Mouse (Mus musculus) liver, embryonic 14.5 days (tissue): ENCODE data around the gene Patz1. TPM values are rescaled to one million over a fixed set of nuclear protein-coding genes. Genes with fewer than 3 reads are reported as not detected.

Source experiments
- ATAC-seq: fragments of 200-750 bp; cut with Nextera tagmentation; 2 replicates; pipeline ENCODE4 v1.8.0; 2017; ENCODE audit warnings: moderate number of reproducible peaks, mild to moderate bottlenecking, moderate library complexity; ENCODE audit not compliant: insufficient read depth
- DNase-seq, 3 experiments: peaks; one replicate each; pipeline ENCODE4 v3.0.0-alpha.2; 2012 to 2013; ENCODE audit warnings: low read depth in 3 of 3, low spot score in 3 of 3
- H3K27ac ChIP-seq: fragments of 300-500 bp; sonication (generic); 2 replicates; pipeline ENCODE4 v1.5.1; 2014; ENCODE audit warnings: moderate library complexity, mild to moderate bottlenecking, control low read depth, inconsistent platforms
- H3K27me3 ChIP-seq: fragments of 300-500 bp; sonication (generic); 2 replicates; pipeline ENCODE4 v1.6.1; 2014; ENCODE audit warnings: mild to moderate bottlenecking, low read length, moderate library complexity; ENCODE audit not compliant: control insufficient read depth, insufficient read depth
- H3K36me3 ChIP-seq: fragments of 300-500 bp; sonication (generic); replicated peaks from 2 replicates; pipeline ENCODE4 v1.6.1; 2014; ENCODE audit warnings: low read depth; ENCODE audit not compliant: control insufficient read depth, insufficient read depth
- H3K4me1 ChIP-seq, 2 experiments: fragments of 200-500 bp in 1 of 2; fragments of 300-500 bp in 1 of 2; sonication (generic) in 1 of 2; replicated peaks; 2 replicates each; pipeline ENCODE4 v1.6.1; 2012 to 2014; ENCODE audit warnings: antibody characterized with exemption in 1 of 2, inconsistent platforms in 1 of 2, low read length in 1 of 2; ENCODE audit not compliant: control insufficient read depth in 2 of 2, insufficient read depth in 2 of 2
- H3K4me2 ChIP-seq: fragments of 300-500 bp; sonication (generic); 2 replicates; pipeline ENCODE4 v1.6.1; 2014; ENCODE audit warnings: low read depth, mild to moderate bottlenecking, control low read depth, moderate library complexity
- H3K4me3 ChIP-seq, 2 experiments: fragments of 200-500 bp in 1 of 2; fragments of 300-500 bp in 1 of 2; sonication (generic) in 1 of 2; 2 replicates each; pipeline ENCODE4 v1.5.1; 2012 to 2014; ENCODE audit warnings: low read depth in 2 of 2, low read length in 2 of 2, mild to moderate bottlenecking in 2 of 2, control low read depth in 1 of 2, inconsistent platforms in 1 of 2, moderate library complexity in 1 of 2; ENCODE audit not compliant: insufficient read depth in 1 of 2
- H3K9ac ChIP-seq: fragments of 300-500 bp; sonication (generic); replicated peaks from 2 replicates; pipeline ENCODE4 v1.6.1; 2014; ENCODE audit warnings: mild to moderate bottlenecking, control low read depth, moderate library complexity
- H3K9me3 ChIP-seq: fragments of 300-500 bp; sonication (generic); 2 replicates; pipeline ENCODE4 v1.6.1; 2016; ENCODE audit warnings: low read length, mixed read lengths; ENCODE audit not compliant: control insufficient read depth
- CTCF ChIP-seq: IDR thresholded peaks from 2 replicates; pipeline ENCODE4 v1.5.1; 2016; ENCODE audit warnings: antibody characterized with exemption, low read depth, control low read depth
- EP300 ChIP-seq: IDR thresholded peaks from 2 replicates; pipeline ENCODE4 v1.6.1; 2016; ENCODE audit warnings: antibody characterized with exemption, low read depth
- WGBS: fragments of 180-500 bp; shearing (Covaris S2); extraction: QIAGEN DNeasy Blood & Tissue Kit; methylation state at CpG from one replicate; pipeline ENCODE4 v1.1.7; 2014; ENCODE audit not compliant: insufficient replicate concordance; 5-methylcytosine and 5-hydroxymethylcytosine counted together
- polyA plus RNA-seq, 2 experiments: library from polyadenylated mRNA; depleted of rRNA in 1 of 2; stranded (reverse) in 1 of 2; unstranded in 1 of 2; fragments of >200 nt; fragmentation: Nextera tagmentation in 1 of 2; extraction: Ambion mirVana in 1 of 2; gene quantifications; 2 replicates each; pipeline versions ENCODE4 v1.2.1 to v1.2.3; 2012 to 2014

Gene Patz1
- polyA plus RNA-seq, 2 experiments, result 11.6 to 16.2 TPM

GRCm38 (mm10) chr11:3331756-3332642, 43.3 kb downstream of the Patz1 start:
- Histone ChIP-seq H3K27ac (no peak overlapping the region), H3K4me2 (peak overlapping the region; percentile 69), H3K36me3 (no peaks in the 10 kb centered on the region), H3K9ac (no peak overlapping the region), H3K9me3 (no peaks in the 10 kb centered on the region), H3K4me1 (peaks cover 7 to 19% of the 10 kb centered on the region in 2 experiments; a peak in 3 of 4 replicates), H3K27me3 (peaks cover 10% of the 10 kb centered on the region), H3K4me3 (peak overlapping the region; percentile 20 to 45)
- TF ChIP-seq CTCF, result 0 out of 2 replicates have a peak, but pooled peaks have one; percentile 23
- TF ChIP-seq EP300, result no peak
- ATAC-seq (peak; percentile 95), DNase-seq (peak; percentile 63 to 76 (median 65))
- under 1% methylated on average over 72 of the region's 75 CpGs for WGBS

DNA sequence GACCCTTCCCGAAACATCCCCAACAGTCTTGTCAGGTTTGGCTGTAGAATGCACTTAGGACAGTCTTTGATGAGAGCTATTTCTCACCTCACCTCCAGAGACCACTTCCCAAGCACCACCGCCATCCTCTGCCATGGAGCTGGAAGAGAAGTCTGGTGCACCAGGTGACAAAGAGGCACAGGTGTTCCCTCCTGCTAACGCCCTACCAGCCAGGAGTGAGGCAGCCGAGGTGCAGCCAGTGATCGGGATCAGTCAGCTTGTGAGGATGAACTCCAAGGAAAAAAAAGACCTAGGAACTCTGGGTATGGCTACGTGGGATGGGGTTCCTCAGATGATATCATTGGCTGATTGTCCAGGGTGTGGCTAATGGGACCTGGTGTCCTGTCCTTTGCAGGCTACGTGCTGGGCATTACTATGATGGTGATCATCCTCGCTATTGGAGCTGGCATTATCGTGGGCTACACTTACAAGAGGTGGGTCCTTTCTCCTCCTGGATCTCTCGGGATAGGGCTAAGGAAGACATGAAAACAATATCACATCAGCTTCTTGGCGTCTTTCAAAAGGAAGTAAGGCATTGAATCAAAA, 44.5 kb downstream of the Patz1 start:
- Histone ChIP-seq H3K9me3 (no peaks in the 10 kb centered on the region), H3K27ac (no peak overlapping the region), H3K4me3 (no peak overlapping the region), H3K36me3 (no peaks in the 10 kb centered on the region), H3K9ac (no peak overlapping the region), H3K27me3 (peaks cover 10% of the 10 kb centered on the region), H3K4me1 (peaks cover 7 to 19% of the 10 kb centered on the region in 2 experiments; a peak in 3 of 4 replicates), H3K4me2 (no peak overlapping the region)
- 68% methylated on average over 11 of the region's 11 CpGs for WGBS
- TF ChIP-seq EP300 (no peak), CTCF (no peak)
- ATAC-seq (no peak), DNase-seq (no peak)

- Histone ChIP-seq H3K27ac (no peak overlapping the region), H3K27me3 (peaks cover 10% of the 10 kb centered on the region), H3K4me3 (no peak overlapping the region), H3K36me3 (no peaks in the 10 kb centered on the region), H3K4me2 (no peak overlapping the region), H3K9ac (no peak overlapping the region), H3K9me3 (no peaks in the 10 kb centered on the region), H3K4me1 (peaks cover 7 to 19% of the 10 kb centered on the region in 2 experiments; a peak in 3 of 4 replicates)
- TF ChIP-seq CTCF (no peak), EP300 (no peak)
- ATAC-seq (no peak), DNase-seq (no peak)
- WGBS, result 76% methylated on average over 11 of the region's 11 CpGs
Observed at GRCm38 (mm10) chr11:3334141-3334710, 45.6 kb downstream of the Patz1 start.

DNA sequence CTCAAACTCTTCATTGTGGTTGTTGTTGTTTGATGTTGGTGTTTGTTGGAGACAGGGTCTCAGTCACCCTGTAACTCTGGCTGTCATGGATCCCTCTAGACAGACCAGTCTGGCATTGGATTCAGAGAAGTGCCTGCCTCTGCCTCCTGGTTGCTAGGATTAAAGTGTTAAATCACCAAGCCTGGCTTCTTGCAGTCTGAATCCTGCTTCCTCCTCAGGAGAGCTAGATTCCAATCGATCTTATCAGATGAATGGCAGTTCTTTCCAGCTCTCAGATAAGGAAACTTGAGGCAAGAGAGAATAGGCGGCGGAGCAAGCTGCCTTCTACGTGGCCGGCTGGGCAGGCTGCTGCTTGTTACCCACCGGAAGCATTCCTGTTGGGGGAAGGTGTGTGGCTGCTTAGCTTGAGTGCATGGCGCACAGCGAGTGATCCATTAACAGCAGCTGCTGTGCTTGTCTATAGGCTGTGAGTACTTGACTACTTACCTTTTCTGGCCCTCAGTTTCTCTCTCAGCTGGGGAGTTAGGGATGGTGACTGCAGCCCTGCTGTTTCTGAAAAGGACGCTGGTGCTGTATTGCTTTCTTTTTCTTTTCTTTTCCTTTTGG, 46.1 kb downstream of the Patz1 start:
- TF ChIP-seq EP300, result no peak
- no peak overlapping the region for H3K27ac ChIP-seq
- no peak for ATAC-seq
- 15% methylated on average over 9 of the region's 9 CpGs for WGBS
- H3K9me3 ChIP-seq, result no peaks in the 10 kb centered on the region
- H3K27me3 ChIP-seq, result peaks cover 10% of the 10 kb centered on the region
- peaks cover 7 to 19% of the 10 kb centered on the region in 2 experiments; a peak in 3 of 4 replicates for H3K4me1 ChIP-seq
- H3K36me3 ChIP-seq, result no peaks in the 10 kb centered on the region
- no peak overlapping the region for H3K4me2 ChIP-seq
- H3K4me3 ChIP-seq, result no peak overlapping the region
- DNase-seq, result no peak
- no peak overlapping the region for H3K9ac ChIP-seq
